Mouse (Mus musculus) left cerebral cortex, postnatal 4 days (tissue): Measurements from ENCODE around the gene Filip1l. TPM values are rescaled to one million over a fixed set of nuclear protein-coding genes. Genes with fewer than 3 reads are reported as not detected.

ENCODE experiments used
- DNase-seq: peaks from one replicate; pipeline ENCODE4 v3.0.0-alpha.2; 2022
- intact Hi-C: fragments of 180-260 bp; cut with DNase I; formaldehyde crosslinking; loops from one replicate; pipeline ENCODE4 v1.15.1; 2025
- total RNA-seq, 2 experiments: library from RNA; stranded (reverse); gene quantifications; 2 replicates each; pipeline ENCODE4 v1.2.3; 2021

Gene Filip1l
- total RNA-seq, 2 experiments from 2014 or later = 2.9 to 3.0 TPM

DNA sequence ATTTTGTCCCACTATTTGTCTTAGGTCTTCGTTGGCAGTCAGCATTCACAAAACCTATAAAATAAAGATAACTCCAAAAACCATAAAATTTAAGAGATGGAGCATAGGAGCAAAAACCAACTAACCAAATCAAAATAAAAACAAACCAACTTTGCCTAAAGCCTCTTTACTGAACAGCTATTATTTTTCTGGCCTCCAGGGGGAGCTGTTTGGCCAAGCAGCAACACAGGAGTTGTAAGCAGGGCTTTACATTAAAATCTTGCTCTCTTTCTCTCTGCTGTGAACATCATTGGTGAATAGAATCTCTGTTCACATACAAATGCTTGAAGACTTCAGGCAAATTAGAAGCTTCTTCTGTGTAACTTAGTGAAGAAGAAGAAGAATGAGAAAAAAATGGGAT, 258.9 kb downstream of the Filip1l start:
- intact Hi-C loops = no loop called here
- peak; percentile 17 for DNase-seq

Other genes starting within 250 kb of the Filip1l start
- gene Tomm70a, start 231.4 kb upstream of the Filip1l start, total RNA-seq = 100 to 1,000 TPM; 112 to 113 TPM
- 10 to 100 TPM; 22.9 to 26.6 TPM for gene Nit2, start 185.8 kb upstream of the Filip1l start, total RNA-seq
- gene Tbc1d23, start 121.6 kb upstream of the Filip1l start, total RNA-seq = 10 to 100 TPM; 57.0 to 58.5 TPM
- gene Tmem30c, start 60.2 kb upstream of the Filip1l start, total RNA-seq = under 1 TPM; 0.42 to 0.72 TPM